Mouse (Mus musculus) Patski (cell line): ENCODE data around the gene Col8a1. TPM values are rescaled to one million over a fixed set of nuclear protein-coding genes. Genes with fewer than 3 reads are reported as not detected.

ENCODE experiments used
- ATAC-seq: fragments of 100-300 bp; one replicate; pipeline ENCODE4 v1.8.0; 2021
- CTCF ChIA-PET: fragments of 350-600 bp; sonication (Branson Sonifier 250); formaldehyde crosslinking; loops from one replicate; lab custom pipeline; 2022; ENCODE audit warnings: inconsistent platforms; lab: Charles Lee
- POLR2A ChIA-PET: fragments of 350-600 bp; sonication (Branson Sonifier 250); formaldehyde crosslinking; loops from one replicate; lab custom pipeline; 2022; ENCODE audit warnings: antibody characterized with exemption, inconsistent platforms; lab: Charles Lee
- DNase-seq: peaks from one replicate; pipeline ENCODE4 v3.0.0-alpha.2; 2011; ENCODE audit warnings: low read depth, low spot score
- H3K27me3 ChIP-seq: fragments of 371-371 bp; one replicate; pipeline ENCODE4 v1.5.1; 2021
- CTCF ChIP-seq: fragments of 100-300 bp; IDR thresholded peaks from one replicate; pipeline ENCODE4 v1.5.1; 2021
- in situ Hi-C: fragments of 300-500 bp; cut with MboI; formaldehyde crosslinking; loops from 3 replicates; pipeline ENCODE4 v1.11.1; 2018; ENCODE audit warnings: low pct_unique_long_range_greater_than_20kb, mixed read lengths
- polyA plus RNA-seq: library from polyadenylated mRNA; unstranded; gene quantifications from one replicate; pipeline ENCODE4 v1.2.3, GENCODE M21; 2021

Gene Col8a1
- polyA plus RNA-seq, 1 experiment from 2014 or later: 36.6 TPM

- peak; percentile 82 for ATAC-seq
- POLR2A ChIA-PET: no interaction called here
- in situ Hi-C loops: loop anchor here (10.0 kb wide), 1 partner anchor 362 kb away; no protein-coding TSS in a partner anchor
- no peaks in the 10 kb centered on the region for H3K27me3 ChIP-seq
- peak; percentile 60 for DNase-seq
- no peak for TF ChIP-seq CTCF
- CTCF ChIA-PET: interaction anchor here (1.4 kb wide), 1 partner anchor 13 kb away, joined by 5 read pairs; no protein-coding TSS in a partner anchor
Observed at GRCm38 (mm10) chr16:57606444-57607227, 147.9 kb downstream of the Col8a1 start, which contains the start of gene Cmss1. Gene Cmss1, minus strand, starts transcription at chr16:57606864.

DNA sequence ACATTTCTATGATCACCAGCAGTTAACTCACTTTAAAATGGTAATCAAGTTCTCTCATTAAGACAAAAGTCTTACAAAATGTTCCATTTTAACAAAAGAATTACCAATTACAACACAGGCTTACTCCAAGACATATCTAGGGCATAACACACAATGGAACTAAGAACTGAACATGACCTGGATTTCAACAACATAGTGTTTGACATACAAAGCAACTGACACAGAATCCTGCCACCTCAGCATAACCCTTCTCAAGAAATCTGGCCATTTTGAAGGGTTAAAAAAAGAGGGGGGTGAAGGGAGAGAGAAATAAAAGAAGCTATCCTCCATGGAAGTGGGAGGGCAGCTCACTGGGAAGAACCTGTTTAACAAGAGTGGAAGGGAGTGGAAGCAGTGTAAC lies 153.5 kb downstream of the Col8a1 start:
- ATAC-seq: no peak
- in situ Hi-C loops: loop anchor here (10.0 kb wide), 1 partner anchor 356 kb away; no protein-coding TSS in a partner anchor
- CTCF ChIA-PET: interaction anchor here (0.6 to 1.5 kb wide), 2 partner anchors 10 to 27 kb away, joined by 4 read pairs; no protein-coding TSS in a partner anchor
- POLR2A ChIA-PET: interaction anchor here (0.9 kb wide), 1 partner anchor 376 kb away, joined by 4 read pairs; no protein-coding TSS in a partner anchor
- no peak for TF ChIP-seq CTCF
- H3K27me3 ChIP-seq: no peaks in the 10 kb centered on the region
- no peak for DNase-seq

DNA sequence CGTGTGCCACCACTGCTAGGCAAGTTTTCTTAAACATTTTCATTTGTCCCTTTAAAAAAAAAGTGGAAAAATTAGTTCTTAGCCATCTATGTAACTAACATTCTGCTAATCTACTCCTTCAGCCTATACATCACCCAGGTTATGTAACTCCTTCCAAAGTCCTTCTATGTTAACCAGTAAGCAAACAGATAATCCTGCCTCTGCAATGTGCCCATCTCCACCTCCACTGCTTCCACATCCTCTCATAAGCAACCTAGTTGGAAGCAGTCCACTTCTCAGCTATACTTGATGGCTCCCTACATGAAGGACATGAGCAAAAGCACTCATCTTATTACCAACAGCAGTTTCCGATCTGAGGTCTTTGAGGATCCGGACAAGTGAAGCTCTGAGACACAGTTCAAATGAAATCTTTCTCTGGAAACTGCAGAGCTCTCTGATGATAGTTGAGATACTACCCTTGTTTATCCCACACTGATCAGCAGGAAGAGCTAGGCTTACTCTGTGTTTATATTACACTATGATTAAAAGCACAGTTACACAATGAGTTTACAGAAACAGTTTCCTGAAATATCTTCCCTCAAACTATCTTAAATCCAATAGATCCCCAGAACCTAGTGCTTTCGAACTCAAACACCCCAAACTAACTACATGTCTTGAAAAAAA lies 157.1 kb downstream of the Col8a1 start:
- ChIA-PET CTCF (interaction anchor here (1.1 kb wide), 1 partner anchor 14 kb away, joined by 3 read pairs; no protein-coding TSS in a partner anchor), POLR2A (no interaction called here)
- no peak for TF ChIP-seq CTCF
- no peaks in the 10 kb centered on the region for H3K27me3 ChIP-seq
- in situ Hi-C loops: loop anchor here (10.0 kb wide), 1 partner anchor 473 kb away; the partner anchor contains the start of gene Tomm70a
- ATAC-seq: no peak
- no peak for DNase-seq

- DNase-seq: no peak
- peak; percentile 74 for TF ChIP-seq CTCF
- POLR2A ChIA-PET: no interaction called here
- in situ Hi-C loops: loop anchor here (10.0 kb wide), 1 partner anchor 469 kb away; the partner anchor contains the start of gene Tomm70a
- no peaks in the 10 kb centered on the region for H3K27me3 ChIP-seq
- ATAC-seq: peak; percentile 12
- CTCF ChIA-PET: interaction anchor here (0.7 to 2.7 kb wide), 30 partner anchors 9 to 508 kb away, joined by 3 to 30 read pairs (median 6); partner anchors contain the start of genes Cmss1, Nit2 and Tbc1d23
Observed at GRCm38 (mm10) chr16:57593422-57594157, 160.9 kb downstream of the Col8a1 start.

- DNase-seq (no peak), ATAC-seq (no peak)
- POLR2A ChIA-PET: no interaction called here
- CTCF ChIA-PET: interaction anchor here (1.0 to 3.2 kb wide), 2 partner anchors 9 to 342 kb away, joined by 6 to 14 read pairs; no protein-coding TSS in a partner anchor
- in situ Hi-C loops: no loop called here
- no peaks in the 10 kb centered on the region for H3K27me3 ChIP-seq
- no peak for TF ChIP-seq CTCF
Observed at GRCm38 (mm10) chr16:57585201-57585600, 169.3 kb downstream of the Col8a1 start.

- no peak for DNase-seq
- in situ Hi-C loops: no loop called here
- ATAC-seq: no peak
- no peaks in the 10 kb centered on the region for H3K27me3 ChIP-seq
- POLR2A ChIA-PET: no interaction called here
- no peak for TF ChIP-seq CTCF
- CTCF ChIA-PET: interaction anchor here (1.5 to 1.8 kb wide), 2 partner anchors 12 to 338 kb away, joined by 7 to 8 read pairs; no protein-coding TSS in a partner anchor
Observed at GRCm38 (mm10) chr16:57582008-57582407, 172.5 kb downstream of the Col8a1 start.

- ChIA-PET CTCF (interaction anchor here (1.1 kb wide), 1 partner anchor 336 kb away, joined by 3 read pairs; no protein-coding TSS in a partner anchor), POLR2A (interaction anchor here (0.6 kb wide), 2 partner anchors 9 to 160 kb away, joined by 3 to 4 read pairs; no protein-coding TSS in a partner anchor)
- ATAC-seq: no peak
- no peaks in the 10 kb centered on the region for H3K27me3 ChIP-seq
- TF ChIP-seq CTCF: no peak
- in situ Hi-C loops: no loop called here
- no peak for DNase-seq
Observed at GRCm38 (mm10) chr16:57580041-57580440, 174.5 kb downstream of the Col8a1 start.

DNA sequence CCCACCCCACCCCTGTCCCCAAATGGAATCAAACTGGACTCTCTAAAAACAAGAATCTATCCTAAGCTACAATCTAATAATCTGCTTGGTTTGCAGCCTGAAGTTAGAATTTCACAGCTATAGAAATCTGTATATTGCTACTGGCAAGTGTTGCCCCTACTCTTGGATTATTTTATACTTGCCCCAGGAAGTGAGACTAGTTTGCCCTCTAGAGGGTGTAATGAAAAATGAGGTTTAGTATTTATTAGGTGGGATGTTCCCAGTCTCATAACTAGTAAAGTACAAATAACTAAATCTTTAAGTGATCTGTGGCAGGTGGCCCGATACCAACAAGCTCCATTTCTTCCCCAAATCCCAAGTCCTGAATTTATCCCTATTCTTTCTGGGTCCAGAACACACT lies 177.0 kb downstream of the Col8a1 start:
- DNase-seq (no peak), ATAC-seq (no peak)
- peak; percentile 45 for TF ChIP-seq CTCF
- POLR2A ChIA-PET: interaction anchor here (0.6 kb wide), 1 partner anchor 52 kb away, joined by 3 read pairs; no protein-coding TSS in a partner anchor
- H3K27me3 ChIP-seq: no peaks in the 10 kb centered on the region
- CTCF ChIA-PET: interaction anchor here (0.6 to 5.2 kb wide), 10 partner anchors 16 to 345 kb away, joined by 3 to 17 read pairs (median 4); no protein-coding TSS in a partner anchor
- in situ Hi-C loops: loop anchor here (5.0 kb wide), 1 partner anchor 335 kb away; no protein-coding TSS in a partner anchor

DNA sequence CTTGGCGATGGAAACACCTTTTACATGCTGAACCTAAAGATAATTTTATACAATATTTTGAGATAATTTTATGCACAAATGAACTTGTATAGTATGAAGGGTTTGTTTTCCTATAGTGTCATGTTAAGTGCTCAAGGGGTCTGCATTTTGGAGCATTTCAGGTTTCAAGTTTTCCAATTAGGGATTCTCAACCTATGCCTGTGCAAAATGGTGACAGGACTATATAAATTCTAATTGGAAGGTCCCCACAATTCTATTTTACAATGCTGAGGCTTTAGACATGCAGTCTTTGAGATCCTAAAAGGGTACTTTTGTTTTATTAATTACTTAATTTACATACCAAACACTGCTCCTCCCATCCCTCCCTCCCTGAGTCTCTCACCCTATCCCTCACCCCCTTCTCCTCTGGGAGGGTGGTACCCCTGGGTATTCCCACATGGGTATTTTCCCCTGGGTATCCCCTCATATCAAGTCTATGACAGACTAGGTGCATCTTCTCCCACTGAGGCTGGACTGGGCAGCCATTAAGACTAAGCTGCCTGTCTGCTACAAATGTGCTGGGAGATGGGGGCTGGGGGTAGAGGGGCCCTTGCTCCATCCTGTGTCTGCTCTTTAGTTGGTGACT lies 178.7 kb downstream of the Col8a1 start:
- ATAC-seq: no peak
- in situ Hi-C loops: loop anchor here (5.0 kb wide), 1 partner anchor 334 kb away; no protein-coding TSS in a partner anchor
- ChIA-PET POLR2A (no interaction called here), CTCF (interaction anchor here (1.6 to 5.2 kb wide), 2 partner anchors 18 to 158 kb away, joined by 3 to 17 read pairs; no protein-coding TSS in a partner anchor)
- no peaks in the 10 kb centered on the region for H3K27me3 ChIP-seq
- no peak for DNase-seq
- TF ChIP-seq CTCF: no peak

Other genes starting within 250 kb of the Col8a1 start
- gene Cmss1, start 147.9 kb downstream of the Col8a1 start, polyA plus RNA-seq: 13.8 TPM